Mouse (Mus musculus) monocyte, adult 5-6 weeks (primary cell): ENCODE measurements around the gene Dpysl5. TPM values are rescaled to one million over a fixed set of nuclear protein-coding genes. Genes with fewer than 3 reads are reported as not detected.
A peak's percentile ranks its signal among the peaks of the same experiment; 100 is the strongest.

Experiments used
- ATAC-seq: fragments of 153-309, 156-312 bp; replicated peaks from 2 replicates; pipeline ENCODE4 v1.8.0; 2017; ENCODE audit warnings: mild to moderate bottlenecking; ENCODE audit not compliant: low TSS enrichment, insufficient number of reproducible peaks, severe bottlenecking, poor library complexity, low FRiP score
- total RNA-seq: library from RNA; stranded (forward); fragments of 200-1000, 200-491, 200-594 nt; gene quantifications from 3 replicates; pipeline ENCODE4 v1.2.3, GENCODE M21; 2017

Gene Dpysl5
- total RNA-seq, 1 experiment from 2014 or later: 0.19 TPM

DNA sequence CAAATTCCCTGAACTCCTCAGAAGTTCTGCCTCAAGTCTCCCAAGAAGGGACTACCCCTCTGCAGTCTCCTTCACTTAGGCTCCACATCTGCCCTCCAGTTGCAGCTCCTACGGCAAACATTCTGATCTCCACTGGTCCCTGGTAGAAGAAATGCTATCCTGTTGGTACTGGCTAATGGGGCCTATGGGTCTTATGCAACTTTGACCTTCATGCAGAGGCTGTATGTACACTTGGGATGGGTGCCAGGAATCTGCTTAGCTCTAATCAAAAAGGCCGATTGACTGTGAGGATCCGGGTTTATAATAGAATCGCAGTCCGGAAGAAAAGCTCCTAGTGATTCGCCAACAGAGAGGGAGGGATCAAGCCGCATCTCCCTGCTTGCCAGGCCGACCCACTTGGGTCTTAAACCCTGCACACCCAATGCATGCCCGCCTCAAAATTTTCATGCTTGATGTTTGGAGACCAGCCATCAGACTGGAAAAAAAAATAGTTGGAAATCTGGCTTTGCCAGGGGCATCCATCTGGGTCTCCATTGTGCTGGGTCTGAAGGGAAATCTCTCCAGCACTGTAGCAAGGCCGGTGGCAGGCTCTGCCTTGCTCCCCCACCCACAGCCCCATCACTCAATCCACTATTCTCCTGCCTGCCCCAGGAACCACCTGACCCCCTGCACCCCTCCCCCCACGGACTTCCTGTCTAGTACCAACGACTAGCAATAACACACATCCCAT lies 38.4 kb downstream of the Dpysl5 start:
- no peak for ATAC-seq

DNA sequence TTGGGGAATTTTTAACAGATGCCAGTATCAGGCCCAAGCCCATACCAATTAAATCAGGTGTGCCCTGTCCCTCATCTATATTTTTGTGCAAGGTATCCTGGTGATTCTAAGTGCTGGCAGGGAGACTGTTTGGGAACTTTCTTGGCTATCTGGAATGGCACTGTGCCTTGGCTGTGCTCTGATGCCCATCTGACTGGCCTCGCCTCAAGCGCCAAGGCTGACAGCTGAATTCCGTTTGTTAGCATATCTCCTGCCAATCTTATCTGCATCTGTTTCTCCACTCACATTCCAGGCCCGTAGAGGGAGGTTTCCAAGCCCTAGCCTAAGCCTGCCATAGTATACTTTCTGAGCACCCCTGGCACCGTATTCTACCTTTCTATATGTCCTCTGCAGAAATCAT lies 39.7 kb downstream of the Dpysl5 start:
- ATAC-seq: no peak

DNA sequence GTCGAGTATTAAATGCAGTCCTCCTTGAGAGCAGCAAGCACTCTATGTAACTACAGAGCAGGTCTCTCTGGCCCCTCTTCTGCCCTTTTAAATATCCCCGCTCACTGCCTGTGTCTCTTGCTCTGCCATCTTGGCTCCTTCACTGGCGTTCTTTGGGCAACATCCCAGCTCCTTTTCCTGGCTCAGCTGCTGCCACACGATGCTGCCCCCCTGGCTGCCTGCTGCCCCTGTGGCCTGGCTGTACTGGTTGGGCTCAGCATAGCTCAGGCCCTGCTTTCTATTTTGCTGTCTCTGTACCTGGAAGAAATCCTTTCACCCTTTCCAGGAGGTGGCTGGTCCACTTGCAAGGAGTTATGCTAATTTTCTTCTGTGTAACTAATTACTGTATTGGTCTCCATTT lies 41.8 kb downstream of the Dpysl5 start:
- no peak for ATAC-seq

DNA sequence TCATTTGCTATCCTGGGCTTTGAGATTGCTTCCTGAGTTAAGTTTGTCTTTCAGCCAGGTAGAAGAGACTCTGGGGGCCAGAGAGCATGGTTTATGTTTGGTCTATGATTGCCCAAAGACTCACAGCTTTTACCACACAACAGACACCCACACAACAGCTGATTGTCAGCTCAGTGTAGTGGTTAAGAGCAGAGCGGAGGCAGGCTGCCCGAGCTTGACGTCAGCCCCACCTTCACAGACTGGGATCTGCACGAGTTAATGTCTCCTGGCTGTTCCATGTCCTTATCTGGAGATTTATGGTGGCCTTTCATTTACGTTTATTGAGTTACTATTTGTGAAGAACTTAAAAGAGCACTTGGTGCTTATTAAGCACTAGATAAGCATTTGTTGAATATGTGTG lies 43.9 kb downstream of the Dpysl5 start:
- ATAC-seq: no peak

DNA sequence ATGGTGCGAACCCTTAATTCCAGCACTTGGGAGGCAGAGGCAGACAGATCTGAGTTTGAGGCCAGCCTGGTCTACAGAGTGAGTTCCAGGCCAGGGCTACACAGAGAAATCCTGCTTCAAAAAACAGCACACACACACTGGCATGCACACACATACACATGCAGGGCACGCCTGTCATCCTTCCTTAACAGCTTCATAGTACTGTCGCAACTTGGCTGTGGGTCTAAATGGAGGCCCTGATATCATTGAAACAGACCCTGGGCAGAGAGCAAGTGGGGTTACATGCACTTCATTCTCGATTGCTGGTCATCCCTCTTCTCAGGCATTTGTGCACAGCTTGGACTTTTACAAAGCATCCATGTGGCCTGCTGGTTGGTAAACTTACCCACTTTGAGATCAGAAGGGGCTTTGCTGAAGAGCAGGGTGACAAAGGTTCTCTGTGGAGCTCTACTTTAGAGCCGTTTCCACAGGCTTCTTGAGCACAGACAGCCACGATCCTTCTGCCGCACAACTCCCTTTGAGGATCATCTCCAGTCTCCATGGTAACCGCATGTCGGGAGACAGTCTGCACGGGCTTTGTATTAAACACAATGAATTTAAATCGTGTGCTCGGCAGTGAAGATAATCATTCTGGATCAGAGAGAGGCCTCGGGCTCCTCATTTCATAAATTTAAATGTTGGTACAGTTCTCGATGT lies 51.6 kb downstream of the Dpysl5 start:
- ATAC-seq: no peak

DNA sequence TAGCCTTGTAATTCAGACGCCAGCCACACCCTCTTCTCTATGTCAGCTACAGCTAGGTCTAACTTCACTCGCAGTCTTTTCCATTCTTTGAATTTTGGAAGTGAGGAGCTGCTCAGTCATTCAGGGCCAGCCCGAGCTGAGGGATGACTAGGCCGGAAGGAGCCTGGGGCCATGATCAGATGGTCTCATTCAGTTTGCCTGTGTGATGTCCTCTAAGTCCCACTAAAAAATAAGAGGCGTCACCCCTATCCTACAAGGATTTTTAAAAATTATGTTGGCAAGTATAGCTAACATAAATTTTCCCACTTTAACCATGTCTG lies 52.1 kb downstream of the Dpysl5 start:
- no peak for ATAC-seq

DNA sequence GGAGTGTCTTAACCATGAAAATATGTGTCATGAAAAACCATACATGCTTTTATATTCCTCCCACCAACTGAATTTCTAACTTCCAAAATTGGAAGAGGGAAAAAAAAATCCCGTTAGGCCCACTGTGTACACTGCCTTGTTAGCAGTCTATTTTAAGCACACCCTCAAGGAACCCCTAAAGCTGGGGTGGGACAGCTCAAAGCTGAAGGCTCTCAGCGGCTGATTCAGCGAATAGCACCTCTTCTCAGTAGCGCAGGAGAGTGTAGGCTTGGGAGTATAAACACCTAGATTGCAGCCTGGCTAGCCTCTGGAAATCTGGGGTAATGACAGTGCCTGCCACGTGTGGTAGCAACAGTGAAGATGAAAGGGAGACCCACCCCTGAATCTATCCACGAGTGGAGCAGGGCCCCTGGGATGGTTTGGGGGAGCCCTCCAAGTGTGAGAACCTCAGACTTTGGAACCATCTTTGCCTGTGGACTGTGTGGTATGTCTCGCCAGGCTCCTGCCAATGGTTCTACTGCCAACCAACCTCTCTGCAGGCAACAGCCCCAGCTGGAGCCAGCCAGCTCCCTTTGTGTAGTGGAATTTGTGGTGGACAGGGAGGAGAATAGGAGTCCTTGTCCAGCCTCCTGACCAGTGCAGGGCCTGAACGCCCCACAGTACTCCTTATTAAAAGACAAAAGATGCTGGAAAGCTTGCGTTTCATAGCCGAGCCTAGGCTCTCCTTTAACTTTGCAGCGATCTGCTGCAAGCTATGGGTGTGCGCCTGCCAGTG lies 54.4 kb downstream of the Dpysl5 start:
- no peak for ATAC-seq

DNA sequence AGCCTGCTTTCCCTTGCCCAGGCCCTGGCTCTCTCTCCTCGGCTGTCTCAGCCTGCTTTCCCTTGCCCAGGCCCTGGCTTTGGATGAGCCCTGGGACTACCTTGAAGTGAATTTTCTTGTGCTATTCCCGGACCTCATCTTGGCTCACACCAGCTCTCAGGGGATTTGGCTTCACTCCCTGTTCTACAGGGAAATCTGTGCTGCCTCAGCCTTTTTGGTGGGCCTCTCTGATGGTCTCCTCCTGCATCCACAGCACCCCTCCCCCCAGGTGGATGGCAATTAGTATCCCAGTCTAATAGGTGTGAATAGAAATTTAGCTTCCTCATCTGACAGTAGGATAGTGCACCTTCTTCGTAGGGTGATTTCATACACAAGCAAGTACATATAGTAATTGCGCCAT lies 56.7 kb downstream of the Dpysl5 start:
- no peak for ATAC-seq

DNA sequence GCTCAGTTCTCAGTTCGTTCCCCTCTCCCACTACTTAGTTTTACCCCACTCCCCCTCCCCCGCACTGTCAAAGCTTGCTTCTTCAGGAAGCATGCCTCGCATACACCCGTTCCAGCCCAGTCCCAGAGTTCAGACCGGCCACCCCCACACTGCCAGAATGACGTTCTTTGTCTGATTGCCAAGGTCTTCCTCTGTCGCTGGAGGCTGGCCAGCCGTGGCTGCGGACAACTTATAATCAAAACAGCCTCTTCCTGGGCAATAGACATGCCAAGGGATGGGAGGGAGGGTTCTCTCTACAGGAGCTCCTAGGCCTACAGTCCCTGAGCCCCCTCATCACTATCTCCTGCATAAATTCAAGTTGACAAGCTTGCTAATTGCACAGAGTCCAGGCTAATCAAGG lies 57.2 kb downstream of the Dpysl5 start:
- no peak for ATAC-seq

DNA sequence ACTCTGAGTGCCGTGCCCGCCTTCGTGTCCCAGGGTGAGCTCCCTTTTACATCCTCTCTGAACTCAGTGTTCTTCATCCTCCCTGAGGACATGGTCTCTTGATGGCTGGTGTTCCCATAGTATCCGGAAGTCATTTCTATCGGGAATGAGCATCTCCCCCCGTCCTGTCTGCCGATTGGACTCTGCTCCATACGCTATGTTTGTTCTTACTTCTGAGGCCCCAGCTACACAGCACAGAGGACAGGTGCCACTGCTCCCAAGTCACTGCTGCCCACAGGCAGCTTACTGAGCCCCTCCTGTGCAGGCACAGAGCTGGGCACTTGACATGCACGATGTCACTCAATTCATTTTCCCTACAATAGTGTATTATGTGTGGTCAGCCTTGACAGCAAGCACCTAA lies 57.7 kb downstream of the Dpysl5 start:
- no peak for ATAC-seq

DNA sequence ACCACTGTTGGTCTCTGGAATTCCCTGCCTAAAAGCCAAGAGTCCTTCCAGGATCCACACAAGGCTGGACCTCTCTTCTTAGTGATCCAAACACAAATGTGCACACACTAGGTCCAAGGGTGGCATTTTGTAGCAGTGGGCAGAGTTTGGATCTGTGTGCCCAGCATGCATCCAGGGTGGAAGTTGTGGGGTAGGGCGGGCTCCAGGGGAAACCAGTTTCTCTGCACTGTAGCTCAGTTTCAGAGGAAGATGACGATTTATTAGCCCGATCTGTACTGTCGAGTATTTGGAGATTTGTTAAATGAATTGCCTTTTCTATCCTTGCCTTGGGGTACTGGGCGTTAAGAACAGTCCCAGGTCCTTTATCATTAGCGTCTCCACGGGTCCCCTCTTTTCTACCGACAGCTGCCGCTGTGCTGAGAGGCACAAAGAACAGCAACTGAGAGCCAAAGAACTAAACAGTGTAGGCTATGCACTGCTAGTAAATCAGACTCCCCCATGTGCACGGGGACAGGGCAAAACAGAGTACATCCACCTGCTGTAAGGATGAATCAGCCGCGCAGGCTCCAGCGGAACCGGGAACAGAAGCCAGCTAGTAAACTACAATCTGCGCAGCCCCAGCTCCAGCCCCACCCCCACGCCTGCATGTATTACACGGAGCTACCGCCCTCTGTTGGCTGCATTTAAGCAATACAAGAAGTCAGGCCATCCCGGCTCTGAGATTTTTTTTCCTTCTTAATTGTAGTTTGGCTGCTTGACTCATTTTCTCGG lies 63.4 kb downstream of the Dpysl5 start:
- peak; percentile 66 for ATAC-seq

DNA sequence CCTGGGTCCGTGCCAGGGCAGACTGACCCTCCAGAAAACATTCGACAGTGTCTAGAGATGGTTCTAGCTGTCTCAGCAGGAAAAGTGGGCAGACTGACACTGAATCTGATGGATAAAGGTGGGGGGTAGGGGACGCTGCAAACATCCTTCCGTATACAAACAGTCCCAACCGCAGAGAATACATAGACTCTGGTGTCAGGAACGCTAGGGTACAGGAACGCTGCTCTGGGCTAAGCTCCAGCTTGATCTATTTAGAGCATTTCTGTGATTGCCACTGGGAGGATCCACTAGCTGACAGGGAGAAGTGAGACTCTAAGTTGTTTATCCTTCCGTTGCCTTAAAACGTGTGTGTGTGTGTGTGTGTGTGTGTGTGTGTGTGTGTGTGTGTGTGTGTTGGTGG lies 69.3 kb downstream of the Dpysl5 start:
- no peak for ATAC-seq

DNA sequence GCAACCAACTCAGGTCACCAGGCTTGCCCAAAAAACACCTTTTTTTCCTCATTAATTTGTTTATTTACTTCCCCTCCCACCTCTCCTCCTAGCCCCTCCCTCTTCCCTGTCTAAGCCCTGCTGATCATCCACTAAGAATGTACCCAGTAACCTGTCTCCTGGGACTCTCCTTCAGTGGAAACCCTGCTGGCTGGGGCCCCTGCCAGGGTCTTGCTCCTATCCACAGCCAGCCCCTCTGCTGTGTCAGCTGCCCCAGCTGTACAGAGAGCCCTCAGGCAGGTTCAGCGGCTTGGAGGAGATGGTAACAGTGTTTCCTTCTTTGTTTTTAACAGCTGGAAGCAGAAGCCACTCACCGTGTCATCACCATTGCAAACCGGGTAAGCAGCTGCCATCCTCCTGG lies 69.8 kb downstream of the Dpysl5 start:
- ATAC-seq: no peak

DNA sequence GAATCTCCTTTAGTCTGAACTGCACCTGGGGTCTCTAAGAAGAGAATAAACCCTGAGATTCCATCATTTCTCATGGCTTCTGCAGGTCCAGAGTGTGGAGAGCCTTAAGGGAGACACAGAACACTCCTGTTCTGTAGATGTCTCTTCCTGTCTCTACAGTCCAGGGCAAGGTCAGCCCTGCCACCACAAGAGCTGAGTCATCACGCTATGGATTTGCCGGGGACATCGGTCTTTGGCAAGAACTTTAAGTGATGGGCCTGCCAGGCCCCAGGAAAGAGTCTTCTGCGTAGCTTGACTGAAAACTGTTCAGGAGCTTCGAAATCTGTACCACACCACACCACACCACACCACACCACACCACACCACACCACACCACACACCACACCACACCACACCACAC lies 76.0 kb downstream of the Dpysl5 start:
- no peak for ATAC-seq

DNA sequence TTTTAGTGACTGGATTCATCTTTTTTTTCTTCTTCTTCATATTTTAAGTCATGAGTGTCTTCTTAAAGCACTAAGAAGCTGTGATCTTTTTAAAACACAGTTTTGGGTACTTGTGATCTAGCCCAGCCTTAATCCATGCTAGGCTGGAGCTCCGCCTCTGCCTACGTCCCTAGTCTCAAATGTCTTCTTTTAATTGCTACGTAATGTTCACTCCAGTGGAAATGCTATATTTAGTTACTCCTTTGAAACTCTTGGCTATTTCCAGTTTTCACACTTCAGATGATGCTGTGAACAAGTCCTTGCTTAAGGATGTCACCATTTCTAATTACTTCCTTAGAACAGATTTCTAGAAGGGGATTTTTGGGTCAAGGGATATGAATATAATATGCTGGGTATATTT lies 78.7 kb downstream of the Dpysl5 start:
- ATAC-seq: no peak

DNA sequence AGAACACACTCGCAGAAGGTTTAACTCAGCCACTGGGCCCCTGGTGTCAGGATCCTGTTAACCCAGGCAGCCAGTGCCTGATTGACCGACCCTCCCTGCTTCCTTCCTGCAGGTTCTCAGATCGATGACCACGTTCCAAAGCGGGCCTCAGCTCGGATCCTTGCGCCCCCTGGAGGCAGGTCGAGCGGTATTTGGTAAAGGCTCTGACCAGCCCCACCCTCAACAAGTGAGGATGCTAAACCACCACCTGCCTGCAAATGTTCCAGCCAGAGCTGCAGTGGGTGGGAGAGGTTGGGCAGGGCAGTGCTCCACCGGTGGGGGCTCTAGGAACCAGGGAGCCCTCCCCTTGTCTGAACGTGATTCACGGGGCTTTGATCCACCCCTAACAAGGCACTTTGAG lies 84.8 kb downstream of the Dpysl5 start:
- no peak; the same call in 1 of the 2 replicates for ATAC-seq

DNA sequence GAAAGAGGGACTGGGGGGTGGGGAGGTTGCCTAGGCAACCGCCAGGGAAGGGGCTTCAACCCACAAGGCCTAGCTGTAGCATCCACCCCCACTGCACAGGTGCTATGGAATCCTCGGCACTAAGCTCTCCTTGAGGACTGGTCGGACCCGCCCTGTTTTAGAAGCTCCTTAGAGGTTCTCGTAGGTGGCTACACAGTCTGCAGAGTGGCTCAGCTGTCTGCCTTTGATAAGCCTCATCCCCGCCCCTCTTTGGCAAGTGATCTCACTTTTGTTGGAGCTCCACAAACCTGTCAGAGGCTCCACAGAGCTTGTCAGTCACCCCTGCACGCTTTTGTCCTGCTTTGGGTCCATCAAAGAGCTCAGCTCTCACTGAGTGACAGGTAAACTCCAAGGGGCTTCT lies 86.1 kb downstream of the Dpysl5 start:
- no peak for ATAC-seq

DNA sequence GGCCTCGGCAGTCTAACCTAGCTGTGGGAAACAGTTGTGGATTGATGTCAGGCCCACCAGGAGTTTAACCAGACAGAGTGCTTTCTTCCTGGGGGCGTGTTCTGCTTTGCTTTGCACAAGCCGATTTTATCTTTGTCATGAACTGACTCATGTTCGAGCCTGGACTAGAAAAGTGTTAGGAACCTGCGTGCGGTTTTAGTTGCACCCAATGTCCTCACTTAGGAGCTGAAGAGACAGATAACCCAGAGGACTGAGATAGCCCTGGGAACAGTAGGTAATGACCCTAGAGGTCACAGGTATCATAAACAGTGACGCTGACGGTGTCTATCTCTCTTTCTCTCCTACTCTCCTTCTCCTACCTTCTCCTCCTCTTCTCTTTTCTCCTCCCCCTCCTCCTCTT lies 86.6 kb downstream of the Dpysl5 start:
- no peak for ATAC-seq

DNA sequence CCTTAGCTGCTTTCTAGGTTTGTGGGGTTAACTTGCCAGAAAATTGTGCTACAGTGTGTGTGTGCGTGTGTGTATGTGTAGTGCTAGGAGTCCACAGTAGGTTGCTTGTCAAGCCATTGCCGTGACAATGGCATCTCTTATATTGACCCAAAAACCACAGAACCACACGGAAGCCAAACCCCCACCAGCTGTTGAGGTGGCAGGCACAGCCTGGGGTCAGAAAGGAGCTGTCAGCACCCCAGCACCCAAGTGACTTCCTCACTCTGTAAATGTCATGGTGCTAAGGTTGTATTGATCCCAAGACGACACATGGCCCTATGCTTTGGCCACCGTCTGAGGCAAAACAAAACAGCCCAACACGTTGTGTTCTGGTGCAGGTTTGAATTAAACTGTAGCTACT lies 87.6 kb downstream of the Dpysl5 start:
- ATAC-seq: no peak
